Mouse (Mus musculus): ENCODE measurements around the gene Ndel1. TPM values are rescaled to one million over a fixed set of nuclear protein-coding genes. Genes with fewer than 3 reads are reported as not detected.
A peak's percentile ranks its signal among the peaks of the same experiment; 100 is the strongest.

Ndel1 gene
- total RNA-seq, 2 experiments from 2014 or later: 61.2 to 64.3 TPM

GRCm38 (mm10) chr11:68893911-68894464 lies 22.3 kb upstream of the Ndel1 start:
- DNase-seq: no peak

- no peak for DNase-seq
Observed at GRCm38 (mm10) chr11:68892233-68892832, 20.7 kb upstream of the Ndel1 start.

GRCm38 (mm10) chr11:68891823-68892222 lies 20.2 kb upstream of the Ndel1 start:
- no peak for DNase-seq

- no peak for DNase-seq
Observed at GRCm38 (mm10) chr11:68890625-68891024, 19.0 kb upstream of the Ndel1 start.

GRCm38 (mm10) chr11:68888653-68889052 lies 17.0 kb upstream of the Ndel1 start:
- DNase-seq: no peak

GRCm38 (mm10) chr11:68888253-68888652 lies 16.6 kb upstream of the Ndel1 start, which contains the start of gene Rnf222:
Gene Rnf222 (plus strand): TSS chr11:68888553.
- no peak for DNase-seq

- DNase-seq: no peak
Observed at GRCm38 (mm10) chr11:68886091-68886490, 14.4 kb upstream of the Ndel1 start.

GRCm38 (mm10) chr11:68884368-68884767 lies 12.7 kb upstream of the Ndel1 start:
- no peak for DNase-seq

GRCm38 (mm10) chr11:68883843-68884242 lies 12.2 kb upstream of the Ndel1 start:
- no peak for DNase-seq

- no peak for DNase-seq
Observed at GRCm38 (mm10) chr11:68882107-68882506, 10.4 kb upstream of the Ndel1 start.

GRCm38 (mm10) chr11:68878811-68879210 lies 7.2 kb upstream of the Ndel1 start:
- DNase-seq: no peak

- DNase-seq: peak; percentile 66 to 80
Observed at GRCm38 (mm10) chr11:68874841-68875240, 3.2 kb upstream of the Ndel1 start.

- peak in 1 of 2 experiments; percentile 12 for DNase-seq
Observed at GRCm38 (mm10) chr11:68871277-68871676, 381 bp downstream of the Ndel1 start.

GRCm38 (mm10) chr11:68864544-68865189 lies 7.0 kb downstream of the Ndel1 start:
- peak; percentile 90 to 95 for DNase-seq

GRCm38 (mm10) chr11:68863631-68864091 lies 8.0 kb downstream of the Ndel1 start:
- peak; percentile 37 to 43 for DNase-seq

- DNase-seq: no peak
Observed at GRCm38 (mm10) chr11:68862260-68862659, 9.4 kb downstream of the Ndel1 start.

- DNase-seq: no peak
Observed at GRCm38 (mm10) chr11:68859943-68860593, 11.6 kb downstream of the Ndel1 start.

- no peak for DNase-seq
Observed at GRCm38 (mm10) chr11:68857329-68857728, 14.3 kb downstream of the Ndel1 start.

GRCm38 (mm10) chr11:68854621-68855020 lies 17.0 kb downstream of the Ndel1 start:
- no peak for DNase-seq

- DNase-seq: peak; percentile 62 to 89
Observed at GRCm38 (mm10) chr11:68853611-68854401, 17.9 kb downstream of the Ndel1 start.

- peak; percentile 100 for DNase-seq
Observed at GRCm38 (mm10) chr11:68852932-68853409, 18.7 kb downstream of the Ndel1 start.

- DNase-seq: peak; percentile 83 to 87
Observed at GRCm38 (mm10) chr11:68852486-68852901, 19.2 kb downstream of the Ndel1 start.

All from heart, adult 18-20 months (tissue).